ENCODE assay signal across 8 mouse cellular contexts in the genomic region with DNA sequence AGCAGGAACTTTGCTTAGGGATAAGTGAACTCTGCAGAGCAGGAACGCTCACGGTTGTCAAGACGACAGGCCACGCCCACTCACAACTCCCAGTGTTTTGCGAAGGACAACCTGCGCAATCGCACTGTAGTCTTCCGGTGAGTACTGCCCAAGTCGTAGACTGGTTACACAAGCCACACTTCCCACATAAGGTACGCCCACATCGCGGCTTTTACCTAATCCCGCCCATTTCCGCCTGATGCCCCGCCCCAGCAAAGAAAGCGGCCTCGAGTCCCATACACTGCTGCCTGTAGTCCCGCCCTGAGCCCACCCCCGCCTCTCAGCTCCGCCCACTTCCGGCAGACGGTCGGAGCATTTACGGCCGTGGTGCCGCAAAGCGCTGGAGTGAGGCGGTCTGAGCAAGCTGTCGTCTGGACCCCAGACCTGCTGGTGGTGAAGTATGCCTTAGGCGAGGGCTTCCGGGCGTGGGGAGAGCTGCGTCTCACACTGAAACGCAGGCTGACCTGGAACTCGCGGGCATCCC. TPM values are rescaled to one million over a fixed set of nuclear protein-coding genes. Genes with fewer than 3 reads are reported as not detected.
DNase-seq lines count a peak whose midpoint lies in the region; ATAC-seq and TF ChIP-seq lines count a peak whose summit lies in the region.

A gene (minus strand): TSS at position 190 of the 523 bp plus-strand sequence.
A gene (plus strand): TSS at position 319 of the 523 bp plus-strand sequence.

- H3K79me2 ChIP-seq in MEL (ENCODE audit: control insufficient read depth, insufficient read depth, low read length, poor library complexity) = peaks cover 5% of the 10 kb centered on the region

- H3K9ac ChIP-seq in MEL (ENCODE audit: control insufficient read depth, low read depth, low read length, poor library complexity, severe bottlenecking) = peak within 1 kb of the TSS; percentile 83
- H3K9ac ChIP-seq in forebrain, postnatal 0 days = peak within 1 kb of the TSS; percentile 87
- peak within 1 kb of the TSS; percentile 84 for H3K9ac ChIP-seq in lung, embryonic 15.5 days

- peak; percentile 99 for ATAC-seq in forebrain, postnatal 0 days
- peak; percentile 100 for ATAC-seq in lung, embryonic 15.5 days (ENCODE audit: borderline replicate concordance, extremely low read depth, low FRiP score, low TSS enrichment)

- H3K27ac ChIP-seq in MEL (ENCODE audit: control insufficient read depth, low read depth, low read length) = peak within 1 kb of the TSS; percentile 80
- H3K27ac ChIP-seq in cerebellum, adult 2 months (ENCODE audit: insufficient read depth, low read length) = peak within 1 kb of the TSS; percentile 58
- H3K27ac ChIP-seq in forebrain, postnatal 0 days (ENCODE audit: low read depth, low read length) = peak within 1 kb of the TSS; percentile 97
- H3K27ac ChIP-seq in lung, embryonic 15.5 days = peak within 1 kb of the TSS; percentile 97

- H3K4me1 ChIP-seq in MEL (ENCODE audit: control insufficient read depth in 1 of 2, insufficient read depth in 2 of 2, low read length in 2 of 2) = peaks cover 0 to 3% of the 10 kb centered on the region in 2 experiments; a peak in 3 of 4 replicates
- no peaks in the 10 kb centered on the region for H3K4me1 ChIP-seq in cerebellum, adult 2 months (ENCODE audit: control insufficient read depth, insufficient read depth, low read length)
- peaks cover 4% of the 10 kb centered on the region; the same call in 1 of the 2 replicates for H3K4me1 ChIP-seq in forebrain, postnatal 0 days (ENCODE audit: insufficient read depth)
- H3K4me1 ChIP-seq in lung, embryonic 15.5 days = peaks cover 18% of the 10 kb centered on the region

- peaks cover 0 to 8% of the 10 kb centered on the region in 2 experiments; a peak in 3 of 4 replicates for H3K36me3 ChIP-seq in MEL (ENCODE audit: control insufficient read depth in 1 of 2, insufficient read depth in 2 of 2, low read length in 2 of 2)
- H3K36me3 ChIP-seq in forebrain, postnatal 0 days (ENCODE audit: insufficient read depth) = no peaks in the 10 kb centered on the region
- peaks cover 2% of the 10 kb centered on the region; the same call in 1 of the 2 replicates for H3K36me3 ChIP-seq in lung, embryonic 15.5 days

- peak; percentile 94 to 96 for TF ChIP-seq POLR2A in MEL (IDR thresholded peaks at IDR 0.05; ENCODE audit: control insufficient read depth in 1 of 2, insufficient read depth in 1 of 2, low read depth in 1 of 2, low read length in 2 of 2, poor library complexity in 1 of 2)
- TF ChIP-seq POLR2A in cerebellum, adult 2 months (IDR thresholded peaks at IDR 0.05; ENCODE audit: borderline replicate concordance, insufficient read depth, low read length) = peak; percentile 97

- TF ChIP-seq EP300 in MEL (IDR thresholded peaks at IDR 0.05; ENCODE audit: low read depth in 1 of 2, low read length in 2 of 2) = no peak

- TF ChIP-seq RAD21 in MEL (IDR thresholded peaks at IDR 0.05; ENCODE audit: low read depth, low read length) = no peak

- peak within 1 kb of the TSS; percentile 74 for H3K4me2 ChIP-seq in forebrain, postnatal 0 days (ENCODE audit: low read depth)
- peak within 1 kb of the TSS; percentile 78 for H3K4me2 ChIP-seq in lung, embryonic 15.5 days

- WGBS in cerebellum, adult 2 months = under 1% methylated on average over 36 of the region's 36 CpGs
- WGBS in forebrain, postnatal 0 days = 1% methylated on average over 36 of the region's 36 CpGs
- WGBS in lung, embryonic 15.5 days = under 1% methylated on average over 36 of the region's 36 CpGs

- peak; percentile 99 for DNase-seq in MEL (ENCODE audit: low read depth, low spot score)
- peak; percentile 97 to 99 for DNase-seq in cerebellum, adult 2 months
- peak; percentile 99 for DNase-seq in forebrain, postnatal 0 days
- DNase-seq in heart, postnatal 4 days = peak; percentile 98
- DNase-seq in layer of hippocampus, adult 8-10 months (ENCODE audit: low spot score in 2 of 2) = peak; percentile 98 to 100
- DNase-seq in ovary, adult 18-20 months (ENCODE audit: low spot score) = peak; percentile 99
- DNase-seq in thymus, postnatal 0 days (ENCODE audit: low spot score) = peak; percentile 100

- no peaks in the 10 kb centered on the region for H3K27me3 ChIP-seq in MEL (ENCODE audit: control insufficient read depth in 1 of 2, insufficient read depth in 2 of 2, low read length in 2 of 2)
- no peaks in the 10 kb centered on the region for H3K27me3 ChIP-seq in cerebellum, adult 2 months (ENCODE audit: control insufficient read depth, insufficient read depth, low read length)
- H3K27me3 ChIP-seq in forebrain, postnatal 0 days (ENCODE audit: insufficient read depth, low read length) = no peaks in the 10 kb centered on the region
- no peaks in the 10 kb centered on the region for H3K27me3 ChIP-seq in lung, embryonic 15.5 days

- TF ChIP-seq CTCF in MEL (IDR thresholded peaks at IDR 0.05 in 2 of 3, conservative IDR thresholded peaks at IDR 0.05 in 1 of 3; ENCODE audit: control insufficient read depth in 1 of 3, insufficient read depth in 1 of 3, low read depth in 2 of 3, low read length in 3 of 3, poor library complexity in 1 of 3, severe bottlenecking in 1 of 3) = no peak
- TF ChIP-seq CTCF in cerebellum, adult 2 months (IDR thresholded peaks at IDR 0.05; ENCODE audit: borderline replicate concordance, insufficient read depth, low read depth, low read length) = no peak
- TF ChIP-seq CTCF in forebrain, postnatal 0 days (IDR thresholded peaks at IDR 0.05; ENCODE audit: low read depth) = peak; percentile 33; the same call in 1 of the 2 replicates

- H3K4me3 ChIP-seq in MEL (ENCODE audit: control insufficient read depth in 1 of 2, insufficient read depth in 1 of 2, low read depth in 2 of 2, low read length in 2 of 2) = peak within 1 kb of the TSS; percentile 77 to 78
- H3K4me3 ChIP-seq in cerebellum, adult 2 months (replicated peaks; ENCODE audit: insufficient read depth, low read depth, low read length) = peak within 1 kb of the TSS; percentile 82
- peak within 1 kb of the TSS; percentile 70 for H3K4me3 ChIP-seq in forebrain, postnatal 0 days (ENCODE audit: low read depth, low read length)
- H3K4me3 ChIP-seq in lung, embryonic 15.5 days = peak within 1 kb of the TSS; percentile 71

- no peaks in the 10 kb centered on the region for H3K9me3 ChIP-seq in MEL (replicated peaks; ENCODE audit: insufficient read depth, low read length)
- H3K9me3 ChIP-seq in forebrain, postnatal 0 days (ENCODE audit: low read length) = no peaks in the 10 kb centered on the region
- no peaks in the 10 kb centered on the region for H3K9me3 ChIP-seq in lung, embryonic 15.5 days

TF ChIP-seq in MEL, 35 proteins besides CTCF, POLR2A, EP300 and RAD21 (continues in another document):
- peak; percentile 98 for TF ChIP-seq SIN3A (IDR thresholded peaks at IDR 0.05; ENCODE audit: low read length)
- TF ChIP-seq MAX (IDR thresholded peaks at IDR 0.05; ENCODE audit: low read length) = peak; percentile 16; the same call in 1 of the 2 replicates
- TF ChIP-seq BHLHE40 (IDR thresholded peaks at IDR 0.05; ENCODE audit: borderline replicate concordance, low read depth, low read length) = no peak
- TF ChIP-seq MAZ (IDR thresholded peaks at IDR 0.05; ENCODE audit: low read depth, low read length) = no peak; the same call in 1 of the 2 replicates
- no peak for TF ChIP-seq E2F4 (IDR thresholded peaks at IDR 0.05; ENCODE audit: borderline replicate concordance, low read depth, low read length)
- TF ChIP-seq MEF2A (IDR thresholded peaks at IDR 0.05; ENCODE audit: extremely low read depth, insufficient replicate concordance, low read depth, low read length, poor library complexity, severe bottlenecking) = no peak
- TF ChIP-seq MAFK (IDR thresholded peaks at IDR 0.05; ENCODE audit: borderline replicate concordance, low read depth, low read length) = no peak
- peak; percentile 31; the same call in 1 of the 2 replicates for TF ChIP-seq USF1 (IDR thresholded peaks at IDR 0.05; ENCODE audit: low read depth, low read length)
- TF ChIP-seq RCOR1 (IDR thresholded peaks at IDR 0.05; ENCODE audit: low read depth, low read length) = no peak
- TF ChIP-seq MYC (IDR thresholded peaks at IDR 0.05; ENCODE audit: low read depth, low read length) = no peak
- peak; percentile 87 for TF ChIP-seq ZMIZ1 (IDR thresholded peaks at IDR 0.05; ENCODE audit: low read depth, low read length)
- TF ChIP-seq POLR2AphosphoS5 (IDR thresholded peaks at IDR 0.05; ENCODE audit: borderline replicate concordance, low read depth, low read length) = no peak
- peak; percentile 75; the same call in 1 of the 2 replicates for TF ChIP-seq KAT2A (conservative IDR thresholded peaks at IDR 0.05; ENCODE audit: low read depth, low read length)
- peak; percentile 86 for TF ChIP-seq ELF1 (IDR thresholded peaks at IDR 0.05; ENCODE audit: low read depth, low read length)
- no peak for TF ChIP-seq ZNF384 (IDR thresholded peaks at IDR 0.05; ENCODE audit: low read depth, low read length)
- no peak for TF ChIP-seq MYB (IDR thresholded peaks at IDR 0.05; ENCODE audit: low read depth, low read length)

RNA-seq across cellular contexts. Expression of the first gene that starts in this region (rescaled TPM):
- 0.15 and 0.20 TPM in 2 replicates for total RNA-seq in MEL (2012; rRNA removed)
- under 1 TPM in 1 of 2 experiments, not detected in 1; 0.22 TPM for polyA plus RNA-seq in MEL (2012; ENCODE audit: insufficient read depth in 1 of 2, insufficient read length in 2 of 2, low read depth in 1 of 2, low replicate concordance in 2 of 2, missing spikeins in 1 of 2)
- 1.3 and 1.4 TPM in 2 replicates for polyA plus RNA-seq in cerebellum, adult 2 months (2012; rRNA removed)
- 1.5 TPM in 2 replicates for total RNA-seq in forebrain, postnatal 0 days (2014; rRNA removed)
- 0.96 and 1.5 TPM in 2 replicates for polyA plus RNA-seq in forebrain, postnatal 0 days (2015; fragmentation: Nextera tagmentation; extraction: Ambion mirVana)
- 1 to 10 TPM in 1 of 2 experiments, under 1 TPM in 1; 0.74 to 1.0 TPM for total RNA-seq in heart, postnatal 4 days (2021)
- 1 to 10 TPM; 1.3 to 2.3 (median 2.0) TPM for total RNA-seq in layer of hippocampus, adult 8-10 months (2022)
- polyA plus RNA-seq in lung, embryonic 15.5 days (2015; fragmentation: Nextera tagmentation; extraction: Ambion mirVana) = 0.79 and 1.3 TPM in 2 replicates
- 0.51 and 0.78 TPM in 2 replicates for polyA plus RNA-seq in thymus, postnatal 0 days (2015; fragmentation: Nextera tagmentation; extraction: Ambion mirVana)

RNA-seq across cellular contexts. Expression of the second gene that starts in this region (rescaled TPM):
- total RNA-seq in MEL (2012; rRNA removed) = 9.5 and 11.0 TPM in 2 replicates
- 10 to 100 TPM in 1 of 2 experiments, not detected in 1; 13.1 TPM for polyA plus RNA-seq in MEL (2012; ENCODE audit: insufficient read depth in 1 of 2, insufficient read length in 2 of 2, low read depth in 1 of 2, low replicate concordance in 2 of 2, missing spikeins in 1 of 2)
- 33.9 and 37.1 TPM in 2 replicates for polyA plus RNA-seq in cerebellum, adult 2 months (2012; rRNA removed)
- total RNA-seq in forebrain, postnatal 0 days (2014; rRNA removed) = 18.2 and 18.9 TPM in 2 replicates
- 19.6 and 26.7 TPM in 2 replicates for polyA plus RNA-seq in forebrain, postnatal 0 days (2015; fragmentation: Nextera tagmentation; extraction: Ambion mirVana)
- total RNA-seq in heart, postnatal 4 days (2021) = 10 to 100 TPM; 58.8 to 60.8 TPM
- total RNA-seq in layer of hippocampus, adult 8-10 months (2022) = 10 to 100 TPM; 22.7 to 25.6 (median 23.3) TPM
- polyA plus RNA-seq in lung, embryonic 15.5 days (2015; fragmentation: Nextera tagmentation; extraction: Ambion mirVana) = 26.5 and 26.7 TPM in 2 replicates
- 27.7 and 29.7 TPM in 2 replicates for polyA plus RNA-seq in thymus, postnatal 0 days (2015; fragmentation: Nextera tagmentation; extraction: Ambion mirVana)

Comparison
In these comparisons a context has a peak if more than half of its experiments do, and no peak if none do; other contexts are left out.
1. Peak in every context shown above with its lines: DNase-seq, ATAC-seq, H3K4me3 ChIP-seq and H3K27ac ChIP-seq.